Mouse (Mus musculus): ENCODE measurements around the gene Prss22.

- no peak for TF ChIP-seq CTCF (conservative IDR thresholded peaks at IDR 0.05; ENCODE audit: insufficient read depth, insufficient read length, low read depth, low read length)
- TF ChIP-seq POLR2A (IDR thresholded peaks at IDR 0.05; ENCODE audit: low read depth, low read length): no peak
Observed at GRCm38 (mm10) chr17:24004071-24004665, 6.3 kb upstream of the Prss22 start.
